Mouse (Mus musculus) G1E-ER4 (cell line): ENCODE data around the gene Tspo2. TPM values are rescaled to one million over a fixed set of nuclear protein-coding genes. Genes with fewer than 3 reads are reported as not detected.

Experiments
- GATA1 ChIP-seq: IDR thresholded peaks from one replicate; pipeline ENCODE4 v1.8.0; 2012; ENCODE audit warnings: low read length, inconsistent platforms
- polyA plus RNA-seq: library from polyadenylated mRNA; stranded (reverse); fragments of >175 nt; gene quantifications from 2 replicates; pipeline ENCODE4 v1.2.3, GENCODE M21; 2012

Gene Tspo2
- polyA plus RNA-seq, 1 experiment = 18.2 TPM

GRCm38 (mm10) chr17:48410299-48410785 is 41.0 kb downstream of the Tspo2 start:
- no peak for TF ChIP-seq GATA1

GRCm38 (mm10) chr17:48409380-48410298 is 41.7 kb downstream of the Tspo2 start, which contains the start of the genes Nfya and Oard1:
Gene Nfya, minus strand, starts transcription at chr17:48409906.
Gene Oard1, plus strand, starts transcription at chr17:48410014.
- TF ChIP-seq GATA1 = no peak

- TF ChIP-seq GATA1 = no peak
These were observed 42.6 kb downstream of the Tspo2 start for GRCm38 (mm10) chr17:48408526-48409291.

- TF ChIP-seq GATA1 = no peak
These were observed 43.3 kb downstream of the Tspo2 start for GRCm38 (mm10) chr17:48407910-48408525.

GRCm38 (mm10) chr17:48407154-48407553 is 44.2 kb downstream of the Tspo2 start:
- no peak for TF ChIP-seq GATA1

GRCm38 (mm10) chr17:48404706-48405105 is 46.6 kb downstream of the Tspo2 start:
- TF ChIP-seq GATA1 = no peak

- no peak for TF ChIP-seq GATA1
These were observed 47.5 kb downstream of the Tspo2 start for GRCm38 (mm10) chr17:48403848-48404247.

GRCm38 (mm10) chr17:48402751-48403150 is 48.6 kb downstream of the Tspo2 start:
- TF ChIP-seq GATA1 = no peak

GRCm38 (mm10) chr17:48401710-48402109 is 49.6 kb downstream of the Tspo2 start:
- no peak for TF ChIP-seq GATA1

Other genes starting within 250 kb of the Tspo2 start
- not detected in 2 replicates for gene Trem1, start 218.8 kb downstream of the Tspo2 start, polyA plus RNA-seq
- not detected in 2 replicates for gene Trem3, start 203.7 kb downstream of the Tspo2 start, polyA plus RNA-seq
- gene Treml4, start 187.2 kb downstream of the Tspo2 start, polyA plus RNA-seq = 0.05 TPM in 1 of 2 replicates, not detected in the other
- 15.1 and 15.2 TPM in 2 replicates for gene Treml2, start 152.0 kb downstream of the Tspo2 start, polyA plus RNA-seq
- gene B430306N03Rik, start 135.4 kb downstream of the Tspo2 start, polyA plus RNA-seq = 0.02 TPM in 2 replicates
- gene Trem2, start 105.1 kb downstream of the Tspo2 start, polyA plus RNA-seq = 1.1 and 1.2 TPM in 2 replicates
- 2.2 and 2.9 TPM in 2 replicates for gene Treml1, start 91.6 kb downstream of the Tspo2 start, polyA plus RNA-seq
- 45.8 and 46.5 TPM in 2 replicates for gene Nfya, start 41.6 kb downstream of the Tspo2 start, polyA plus RNA-seq
- gene Oard1, start 41.5 kb downstream of the Tspo2 start, polyA plus RNA-seq = 4.5 and 5.3 TPM in 2 replicates
- gene Apobec2, start 18.6 kb downstream of the Tspo2 start, polyA plus RNA-seq = 0.09 and 0.14 TPM in 2 replicates
- gene Unc5cl, start 3.4 kb upstream of the Tspo2 start, polyA plus RNA-seq = 2.2 TPM in 2 replicates